Mouse (Mus musculus) adrenal gland, postnatal 10 days (tissue): ENCODE results near the gene Slc12a4. TPM values are rescaled to one million over a fixed set of nuclear protein-coding genes. Genes with fewer than 3 reads are reported as not detected.

ENCODE experiments used
- DNase-seq: peaks from one replicate; pipeline ENCODE4 v3.0.0; 2021; ENCODE audit warnings: mixed read lengths
- microRNA-seq: library from miRNA; unstranded; fragments of <30 nt; microRNA quantifications from one replicate; pipeline ENCODE4 v1.2.0, GENCODE M21; 2021
- total RNA-seq, 2 experiments: library from RNA; stranded (reverse); gene quantifications; 2 replicates each; pipeline ENCODE4 v1.2.3; 2021

The Slc12a4 gene
- total RNA-seq, 2 experiments from 2014 or later, result 30.5 to 33.7 TPM

DNA sequence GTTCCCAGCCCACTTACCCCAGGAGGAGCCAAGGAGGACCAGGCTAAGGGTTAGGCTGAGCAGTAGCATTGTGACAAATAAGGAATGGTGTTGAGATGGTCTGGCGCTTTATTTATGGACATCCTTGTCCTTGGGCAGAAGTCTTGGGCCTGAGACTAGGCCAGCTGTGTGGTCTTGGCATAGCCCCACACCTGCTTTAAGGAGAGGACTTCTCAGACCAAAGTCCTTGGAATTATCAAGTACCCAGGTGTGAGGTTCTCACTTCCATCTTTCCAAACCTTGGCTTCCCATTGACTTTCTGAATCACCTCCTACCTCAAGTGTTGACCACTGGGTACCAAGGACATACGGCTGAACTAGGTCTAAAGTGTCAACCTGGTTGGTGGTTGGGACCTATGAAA lies 32.1 kb downstream of the Slc12a4 start, which contains the start of gene Ctrl:
TSS of gene Ctrl (minus strand) at position 101 of the 400 bp plus-strand sequence.
- DNase-seq, result no peak

DNA sequence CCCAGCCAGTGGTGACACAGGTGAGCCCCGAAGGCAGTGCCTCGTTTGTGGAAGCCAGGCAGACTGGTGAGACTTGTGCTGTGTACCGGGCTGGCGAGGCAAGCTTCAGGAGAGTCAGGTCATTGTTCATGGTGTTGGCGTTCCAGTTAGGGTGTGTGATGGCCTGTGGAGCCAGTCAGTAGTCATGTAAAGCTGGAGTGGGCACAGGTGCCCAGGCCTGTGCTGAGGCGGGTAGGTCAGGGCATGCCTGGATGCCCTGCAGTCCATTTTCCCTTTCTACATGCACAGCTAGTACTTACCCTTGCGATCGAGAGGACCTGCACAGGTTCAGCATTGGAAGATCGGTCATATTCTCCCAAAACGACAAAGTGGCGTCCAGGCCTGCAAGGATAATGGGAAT lies 33.4 kb downstream of the Slc12a4 start:
- no peak for DNase-seq

DNA sequence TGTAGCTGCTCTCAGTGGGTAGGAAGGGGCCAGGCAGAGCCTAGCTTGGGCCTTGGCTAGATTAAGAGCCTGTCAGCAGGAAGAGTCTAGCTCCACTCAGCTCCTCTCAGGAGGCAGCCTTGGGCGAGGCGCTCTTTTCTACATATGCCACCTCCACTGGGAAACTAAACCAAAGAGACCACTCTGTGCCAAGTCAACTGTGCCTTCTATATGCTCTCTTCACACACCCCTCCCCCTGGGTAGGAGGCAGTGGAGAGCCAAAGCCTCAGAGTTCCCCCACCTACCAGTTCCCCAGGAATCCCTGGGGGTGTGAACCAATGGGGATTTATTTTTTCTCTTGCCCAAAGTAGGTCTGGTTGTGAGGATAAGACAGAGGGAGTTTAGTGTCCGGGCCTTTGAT lies 34.6 kb downstream of the Slc12a4 start:
- no peak for DNase-seq

DNA sequence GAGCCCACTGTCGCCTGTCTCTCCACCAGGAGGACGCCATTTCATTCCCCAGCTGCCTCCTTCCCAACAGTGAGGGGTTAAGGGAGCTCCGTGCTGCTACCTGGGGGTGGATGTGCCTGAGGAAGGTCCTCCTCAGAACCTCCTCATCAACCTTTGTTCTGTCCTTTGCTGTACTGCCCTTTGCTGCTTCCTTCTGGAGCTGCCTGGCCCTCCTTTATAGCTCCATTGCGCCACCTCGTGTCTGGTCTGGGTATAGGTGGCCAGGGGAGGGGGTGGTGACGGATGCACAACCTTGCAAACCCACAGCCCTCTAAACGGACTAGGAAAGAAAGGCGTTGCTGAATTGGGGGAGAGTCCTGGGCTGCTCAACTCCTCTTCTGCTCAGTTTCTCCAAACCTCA lies 35.3 kb downstream of the Slc12a4 start:
- DNase-seq, result peak; percentile 94

DNA sequence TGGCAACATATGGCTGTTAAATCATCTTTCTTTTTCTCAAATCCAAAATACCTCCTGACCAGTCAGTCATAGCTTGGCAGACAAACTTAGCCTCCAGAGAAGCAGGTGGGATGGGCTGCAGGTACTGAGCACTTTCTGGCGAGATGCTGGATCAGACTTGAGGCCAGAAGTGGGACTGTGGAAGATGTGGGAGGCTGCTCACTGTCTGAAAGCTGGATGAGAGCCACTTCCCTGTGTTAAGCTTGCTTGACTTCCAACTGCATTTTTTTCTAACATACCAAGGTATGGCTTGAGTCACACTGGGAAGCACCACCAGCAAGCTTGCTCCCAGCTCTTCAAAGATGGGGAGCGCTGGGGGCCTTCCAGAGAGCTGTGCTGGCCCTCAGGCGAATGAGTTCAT lies 40.8 kb downstream of the Slc12a4 start:
- no peak for DNase-seq

DNA sequence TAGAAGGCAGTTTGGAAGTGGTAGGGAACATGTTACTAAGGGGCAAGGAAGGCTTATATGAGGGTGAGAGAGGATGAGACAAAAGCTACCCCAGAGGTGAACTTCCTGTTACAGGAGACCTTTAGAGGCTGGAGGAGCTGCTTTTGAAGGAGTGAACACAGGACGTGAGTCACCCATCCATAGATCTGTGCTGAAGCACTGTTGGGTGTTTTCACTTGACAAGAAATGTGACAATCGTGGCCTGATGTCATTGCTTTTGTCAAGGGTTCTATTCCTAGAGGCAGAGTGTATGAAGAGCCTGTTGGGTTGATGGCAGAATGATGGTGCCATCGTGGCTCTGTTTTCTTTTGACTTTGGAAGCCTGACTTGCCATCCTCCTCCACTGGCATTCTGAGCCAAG lies 46.5 kb downstream of the Slc12a4 start:
- DNase-seq, result no peak

DNA sequence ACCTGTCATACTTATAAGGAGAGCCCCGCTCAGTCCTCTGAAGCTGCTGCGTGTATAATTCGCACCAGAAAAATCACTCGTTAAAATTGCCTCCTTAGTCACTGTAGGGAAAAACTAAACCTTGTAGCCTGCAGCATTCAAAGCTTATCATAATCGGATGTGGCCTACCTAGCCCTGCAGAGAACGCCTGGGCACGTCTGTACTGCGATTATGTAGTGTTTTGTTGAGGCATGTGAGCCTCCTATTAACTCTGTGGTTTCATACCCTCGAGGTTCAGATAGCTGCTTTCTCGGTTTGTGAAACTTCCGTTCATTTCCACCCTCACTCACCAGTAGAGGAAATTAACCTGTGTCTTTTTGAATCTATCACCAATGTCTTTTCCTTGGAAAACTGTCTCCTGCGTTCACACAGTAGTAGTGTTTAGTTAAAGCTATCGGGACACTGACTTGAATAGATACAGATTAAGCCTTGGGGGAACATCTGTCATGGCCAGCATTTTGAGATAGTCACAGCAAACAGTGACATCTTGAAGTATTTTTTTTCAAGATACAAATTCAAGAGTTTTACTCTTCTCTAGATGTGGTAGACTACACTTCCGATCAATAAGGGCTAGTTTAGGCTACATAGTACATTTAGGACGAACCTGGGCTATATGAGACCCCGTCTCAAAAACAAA lies 64.8 kb downstream of the Slc12a4 start:
- DNase-seq, result no peak

DNA sequence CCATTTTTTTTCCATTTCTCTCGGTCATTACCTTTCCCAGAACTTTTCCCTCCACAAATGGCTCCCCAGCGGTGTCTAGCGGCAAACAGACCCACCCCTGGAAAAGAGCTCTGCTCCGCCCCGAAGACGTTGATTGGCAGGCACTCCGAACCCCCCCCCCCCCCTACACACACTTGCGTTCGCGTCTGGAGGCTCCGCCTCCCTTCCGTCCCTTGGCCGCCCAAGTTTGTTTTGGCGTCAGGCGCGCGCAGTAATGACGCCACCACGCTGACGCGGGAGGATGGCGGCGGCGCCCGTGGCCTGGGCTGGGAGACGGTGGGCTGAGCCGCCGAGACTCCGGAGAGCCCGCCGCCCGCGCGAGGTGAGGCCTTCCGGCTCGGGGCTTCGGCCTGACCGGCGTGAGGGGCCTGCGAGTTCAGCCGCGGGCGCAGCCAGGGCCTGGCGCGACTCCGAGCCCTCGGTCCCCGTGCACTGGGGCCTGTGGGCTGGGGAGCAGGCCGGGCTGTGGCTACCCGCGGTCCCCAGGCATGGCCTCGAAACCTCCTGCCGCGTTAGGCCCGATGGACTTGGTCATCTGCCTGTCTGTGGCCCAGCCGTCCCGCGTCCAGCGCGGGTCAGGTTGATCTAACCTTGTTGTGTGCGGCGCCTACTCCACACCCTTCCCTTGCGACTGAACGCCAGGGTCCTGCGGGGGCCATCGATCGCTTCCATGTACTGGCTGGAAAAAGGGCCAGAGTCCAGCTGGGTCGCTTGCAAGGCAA lies 65.5 kb downstream of the Slc12a4 start, which contains the start of gene Pskh1:
TSS of gene Pskh1 (plus strand) at position 262 of the 761 bp plus-strand sequence.
- peak; percentile 97 for DNase-seq

DNA sequence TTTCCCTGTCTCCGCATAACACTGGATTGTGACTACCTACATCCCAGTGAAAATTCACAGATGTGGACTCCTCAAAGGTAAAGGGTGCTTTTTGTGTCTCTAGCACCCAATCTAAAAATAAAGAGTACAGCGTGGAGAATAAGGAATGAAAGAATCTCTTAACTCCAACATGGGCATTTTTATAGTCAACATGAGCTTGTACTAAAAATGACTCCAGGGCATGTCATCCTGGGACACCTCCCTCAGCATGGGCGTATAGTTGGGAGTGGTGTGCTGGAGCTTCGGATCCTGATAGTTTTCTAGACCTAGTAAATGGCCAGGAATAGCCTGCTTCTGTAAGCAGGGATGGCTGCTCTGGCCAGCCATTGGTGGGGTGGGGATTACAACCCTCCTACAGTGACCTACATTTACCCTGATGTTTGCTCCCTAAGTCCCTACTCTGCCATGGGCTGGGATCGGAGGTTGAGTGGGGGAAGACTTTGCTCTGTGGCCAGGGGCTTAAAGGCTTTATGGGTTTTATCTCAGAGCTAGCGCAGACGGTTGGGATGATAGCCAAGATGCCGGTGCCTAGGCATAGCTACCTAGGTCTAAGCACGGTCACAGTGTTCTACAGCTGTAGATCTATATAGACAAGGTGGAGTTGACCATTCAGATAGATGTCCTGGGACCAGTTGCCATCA lies 68.0 kb downstream of the Slc12a4 start:
- DNase-seq, result no peak

Small RNA genes within 50 kb of the gene (microRNA-seq; reads per million reads assigned to microRNA genes)
- not detected for gene Mir7074

Other genes with a start within 250 kb of the Slc12a4 start
- 10 to 100 TPM in 1 of 2 experiments, 1 to 10 TPM in 1; 7.5 to 12.8 TPM for gene Gfod2, start 207.4 kb downstream of the Slc12a4 start, total RNA-seq
- 10 to 100 TPM; 25.4 to 30.0 TPM for gene Ranbp10, start 138.7 kb downstream of the Slc12a4 start, total RNA-seq
- gene Tsnaxip1, start 138.4 kb downstream of the Slc12a4 start, total RNA-seq, result not detected
- 10 to 100 TPM in 1 of 2 experiments, 1 to 10 TPM in 1; 7.6 to 10.4 TPM for gene Cenpt, start 112.8 kb downstream of the Slc12a4 start, total RNA-seq
- 10 to 100 TPM; 28.3 to 32.0 TPM for gene Thap11, start 111.0 kb downstream of the Slc12a4 start, total RNA-seq
- 10 to 100 TPM; 39.1 to 40.1 TPM for gene Nutf2, start 105.5 kb downstream of the Slc12a4 start, total RNA-seq
- 10 to 100 TPM; 28.0 to 35.3 TPM for gene Edc4, start 85.2 kb downstream of the Slc12a4 start, total RNA-seq
- gene Nrn1l, start 72.5 kb downstream of the Slc12a4 start, total RNA-seq, result under 1 TPM in 1 of 2 experiments, not detected in 1; 0.55 TPM
- gene Pskh1, start 65.7 kb downstream of the Slc12a4 start, total RNA-seq, result 10 to 100 TPM; 32.9 to 35.6 TPM
- under 1 TPM; 0.30 to 0.70 TPM for gene Ctrl, start 32.2 kb downstream of the Slc12a4 start, total RNA-seq
- gene Psmb10, start 27.7 kb downstream of the Slc12a4 start, total RNA-seq, result 10 to 100 TPM; 58.0 to 66.3 TPM
- gene Lcat, start 22.7 kb downstream of the Slc12a4 start, total RNA-seq, result 10 to 100 TPM; 39.2 to 89.9 TPM
- not detected for gene Dpep3, start 13.3 kb upstream of the Slc12a4 start, total RNA-seq
- 10 to 100 TPM; 13.5 to 15.2 TPM for gene Dus2, start 25.2 kb upstream of the Slc12a4 start, total RNA-seq
- gene Dpep2nb, start 39.9 kb upstream of the Slc12a4 start, total RNA-seq, result not detected
- gene Ddx28, start 45.8 kb upstream of the Slc12a4 start, total RNA-seq, result 10 to 100 TPM; 13.1 to 16.2 TPM
- 10 to 100 TPM; 39.1 to 47.7 TPM for gene Nfatc3, start 92.7 kb upstream of the Slc12a4 start, total RNA-seq
- 10 to 100 TPM; 14.8 to 15.4 TPM for gene Esrp2, start 170.9 kb upstream of the Slc12a4 start, total RNA-seq
- gene Pla2g15, start 184.3 kb upstream of the Slc12a4 start, total RNA-seq, result 10 to 100 TPM; 17.6 to 21.4 TPM
- gene Slc7a6, start 202.8 kb upstream of the Slc12a4 start, total RNA-seq, result 10 to 100 TPM; 28.2 to 28.7 TPM
- 10 to 100 TPM; 21.9 to 26.4 TPM for gene Slc7a6os, start 244.8 kb upstream of the Slc12a4 start, total RNA-seq
- 10 to 100 TPM; 24.1 to 31.3 TPM for gene Prmt7, start 244.8 kb upstream of the Slc12a4 start, total RNA-seq